Mouse (Mus musculus) kidney, postnatal 36 days (tissue): ENCODE measurements around the gene Hnf1a.

Source experiments
- DNase-seq, 2 experiments: peaks; one replicate each; pipeline ENCODE4 v3.0.0; 2021 to 2022; ENCODE audit warnings: mixed read lengths in 2 of 2

Gene Hnf1a

DNA sequence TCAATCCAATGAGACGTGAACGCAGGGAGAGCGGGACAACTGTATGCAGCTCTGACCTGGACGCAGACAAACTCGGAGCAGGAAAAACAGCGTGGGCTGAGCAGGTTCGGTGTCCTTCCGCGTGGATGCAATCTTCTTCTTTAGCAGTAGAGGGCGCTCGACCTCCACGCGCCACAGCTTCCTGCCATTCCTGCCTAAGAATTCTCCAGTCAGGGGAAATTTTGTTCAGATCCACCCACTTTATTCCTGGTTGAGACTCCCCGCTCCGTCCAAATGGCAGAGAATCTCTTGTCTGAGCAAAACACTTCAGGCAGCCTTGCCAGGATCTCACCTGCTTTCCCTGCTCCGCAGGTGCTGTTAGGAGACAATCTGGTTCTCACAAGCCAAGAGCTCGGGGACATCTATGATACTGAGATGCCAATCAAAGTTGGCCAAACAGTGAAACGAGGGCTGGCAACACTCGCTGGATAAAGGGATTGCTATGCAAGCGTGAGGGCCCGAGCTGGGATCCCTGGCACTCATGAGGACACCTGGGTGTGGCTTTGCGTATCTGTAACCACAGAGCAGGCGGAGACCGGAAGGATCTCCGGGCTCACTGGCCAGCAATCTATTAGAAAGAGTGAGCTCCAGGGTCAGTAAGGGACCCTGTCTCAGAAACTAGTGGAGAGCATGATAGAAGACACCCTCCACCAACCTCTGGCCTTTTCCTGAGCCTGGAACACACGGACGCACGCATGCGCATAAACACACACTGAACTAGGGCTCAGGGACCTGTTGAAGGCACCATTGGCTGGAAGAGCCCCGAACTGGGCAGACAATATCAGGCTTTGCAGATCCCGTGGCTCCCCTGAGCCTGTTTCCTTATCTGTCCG, 8.6 kb upstream of the Hnf1a start:
- DNase-seq: peak; percentile 61 to 79

DNA sequence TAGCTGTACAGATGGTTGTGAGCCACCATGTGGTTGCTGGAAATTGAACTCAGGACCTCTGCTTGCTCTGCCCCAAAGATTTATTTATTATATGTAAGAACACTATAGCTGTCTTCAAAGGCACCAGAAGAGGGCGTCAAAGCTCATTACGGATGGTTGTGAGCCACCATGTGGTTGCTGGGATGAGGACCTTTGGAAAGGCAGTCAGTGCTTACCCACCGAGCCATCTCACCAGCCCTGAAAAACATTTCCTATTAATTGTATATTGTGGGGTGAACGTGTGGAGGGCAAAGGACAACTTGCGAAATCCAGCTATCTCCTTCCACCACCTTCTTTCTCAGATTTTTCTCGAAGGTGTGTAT, 8.0 kb upstream of the Hnf1a start:
- peak; percentile 35 to 43 for DNase-seq

DNA sequence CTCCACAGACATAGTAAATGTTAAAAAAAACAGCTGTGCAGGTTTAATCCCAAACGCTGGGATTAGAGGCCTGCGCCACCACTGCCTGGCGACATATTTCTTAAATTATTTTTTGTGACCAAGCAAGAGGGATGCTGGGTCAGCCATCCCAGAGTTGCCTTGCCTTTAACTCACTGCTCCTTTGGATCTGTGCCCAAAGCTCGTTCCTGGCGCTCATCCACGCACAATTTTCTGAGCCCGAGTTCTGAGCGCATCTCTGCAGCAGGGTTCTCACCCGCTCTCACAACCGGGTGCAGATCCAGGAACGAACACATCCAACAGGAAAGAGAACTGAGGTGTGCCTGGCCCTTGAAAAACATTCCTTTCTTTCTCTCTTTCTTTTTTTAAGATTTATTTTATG, 7.6 kb upstream of the Hnf1a start:
- peak; percentile 32 to 66 for DNase-seq

DNA sequence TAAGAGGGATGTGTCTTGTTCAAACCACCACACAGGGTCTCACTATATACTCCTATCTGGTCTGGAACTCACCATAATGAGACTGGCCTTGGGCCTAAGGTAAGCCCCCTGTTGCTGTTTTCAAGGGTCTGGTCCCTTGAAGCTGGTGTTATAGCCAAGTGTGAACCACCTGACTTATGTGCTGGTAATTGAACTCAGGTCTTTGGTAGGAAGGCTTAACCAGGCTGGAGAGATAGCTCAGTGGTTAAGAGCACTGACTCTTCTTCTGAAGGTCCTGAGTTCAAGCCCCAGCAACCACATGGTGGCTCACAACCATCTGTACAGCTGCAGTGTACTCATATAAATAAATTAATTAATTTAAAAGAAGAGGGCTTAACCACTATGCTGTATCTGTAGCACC, 6.0 kb upstream of the Hnf1a start:
- no peak for DNase-seq

DNA sequence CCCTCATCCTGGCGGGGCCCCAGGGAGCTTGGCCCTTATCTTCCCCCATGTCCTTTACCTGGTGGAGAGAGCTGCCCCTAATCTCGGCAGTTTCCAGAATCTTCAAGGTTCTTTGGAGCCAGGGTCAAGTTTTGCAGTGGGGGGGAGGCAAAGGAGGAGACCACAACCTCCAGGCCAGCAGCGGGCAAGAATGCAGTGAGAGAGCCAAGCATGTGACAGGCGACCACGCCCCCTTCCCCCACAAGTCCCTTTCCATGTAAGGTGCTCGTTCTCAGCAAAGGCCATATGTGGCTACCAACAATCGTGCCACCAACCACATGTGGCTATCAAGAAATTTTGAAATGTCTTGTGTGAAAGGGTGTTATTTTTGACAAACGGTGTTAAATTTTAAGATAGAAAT, 2.2 kb upstream of the Hnf1a start:
- peak; percentile 58 to 76 for DNase-seq

DNA sequence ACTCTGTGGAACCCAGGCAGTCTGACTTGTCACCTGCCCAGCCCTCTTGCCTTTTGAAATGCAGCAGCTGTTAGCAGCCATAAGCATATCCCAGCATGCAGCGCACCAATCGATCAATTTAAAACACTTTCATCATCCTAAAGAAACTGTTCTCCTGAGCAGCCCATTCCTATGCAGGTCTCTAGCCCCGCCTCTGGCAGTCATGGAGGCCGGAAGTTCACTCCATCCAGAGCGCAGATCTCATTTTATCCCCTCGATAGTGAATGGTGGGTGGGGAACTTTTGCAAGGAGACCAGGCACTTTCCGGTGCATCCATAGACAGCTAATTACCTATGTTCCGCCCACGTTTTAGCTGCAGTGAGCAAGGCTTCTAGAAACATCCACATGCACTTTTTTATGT, 1.3 kb upstream of the Hnf1a start:
- no peak for DNase-seq

DNA sequence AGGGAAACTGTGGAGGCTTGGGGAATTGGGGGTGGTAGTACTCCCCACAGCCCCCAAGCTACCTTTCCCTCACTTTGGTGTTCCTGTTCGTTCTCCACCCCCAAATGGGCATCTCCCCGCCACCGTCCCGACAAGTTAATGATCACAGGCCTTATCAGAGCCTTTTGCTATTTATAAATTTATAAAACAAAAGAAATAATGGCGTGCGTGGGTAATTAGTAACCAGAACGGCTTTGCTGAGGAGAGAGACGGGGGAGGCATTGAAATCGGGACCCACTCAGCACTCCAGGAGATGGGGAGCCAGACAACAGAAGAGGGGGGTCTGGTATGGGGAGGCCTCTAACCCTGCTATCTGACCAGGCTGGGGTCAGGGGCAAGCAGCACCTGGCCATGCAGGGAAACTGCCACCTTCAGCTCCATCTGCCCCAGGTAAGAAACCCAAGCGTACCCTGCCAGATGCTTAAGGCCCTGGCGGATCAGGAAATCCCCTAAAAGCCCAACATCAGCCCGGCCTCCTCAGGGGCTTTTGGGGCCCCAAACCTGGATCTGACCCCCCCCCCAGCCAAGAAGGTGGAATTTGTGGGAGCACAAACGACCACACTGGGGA, 1.2 kb downstream of the Hnf1a start:
- DNase-seq: peak; percentile 30 to 33

DNA sequence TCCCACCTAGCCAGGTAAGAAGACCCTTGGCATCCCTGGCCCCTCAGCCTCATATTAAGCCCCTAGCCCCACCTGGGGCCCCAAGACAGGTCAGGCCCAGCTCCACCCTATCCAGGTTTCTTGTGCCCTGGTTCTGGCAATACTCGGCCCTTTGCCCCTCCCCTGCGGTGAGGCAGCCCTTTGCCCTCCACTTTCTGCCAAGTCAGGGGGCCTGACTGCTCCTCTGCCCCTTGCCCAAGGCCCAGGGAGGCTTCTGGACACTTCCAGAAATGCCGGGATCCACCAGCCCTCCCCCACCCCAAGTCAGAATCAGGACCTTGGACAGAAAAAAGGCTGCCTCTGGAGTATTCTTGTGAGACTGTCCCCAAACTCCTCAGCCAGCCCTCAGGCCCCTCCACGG, 1.8 kb downstream of the Hnf1a start:
- DNase-seq: peak; percentile 88 to 92

DNA sequence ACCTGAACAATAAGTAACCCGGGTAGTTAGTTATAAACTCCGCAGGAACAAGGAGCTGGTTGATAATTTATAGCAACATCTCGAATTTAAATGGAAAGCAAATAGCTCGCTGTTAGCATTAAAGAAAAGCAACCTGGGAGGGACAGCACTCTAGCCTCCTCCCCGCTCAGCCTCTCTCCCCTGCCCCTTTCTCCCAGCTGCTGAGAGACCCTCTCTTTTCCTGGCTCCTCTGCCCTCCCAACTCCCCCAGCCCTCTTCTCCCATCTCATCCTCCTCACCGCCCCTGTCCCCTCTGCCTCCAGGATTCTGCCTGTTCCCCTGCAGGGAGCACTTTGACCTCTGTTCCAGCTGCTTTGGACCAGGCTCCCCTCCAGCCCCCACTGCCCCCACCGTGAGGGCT, 2.2 kb downstream of the Hnf1a start:
- DNase-seq: peak in 1 of 2 experiments; percentile 76

DNA sequence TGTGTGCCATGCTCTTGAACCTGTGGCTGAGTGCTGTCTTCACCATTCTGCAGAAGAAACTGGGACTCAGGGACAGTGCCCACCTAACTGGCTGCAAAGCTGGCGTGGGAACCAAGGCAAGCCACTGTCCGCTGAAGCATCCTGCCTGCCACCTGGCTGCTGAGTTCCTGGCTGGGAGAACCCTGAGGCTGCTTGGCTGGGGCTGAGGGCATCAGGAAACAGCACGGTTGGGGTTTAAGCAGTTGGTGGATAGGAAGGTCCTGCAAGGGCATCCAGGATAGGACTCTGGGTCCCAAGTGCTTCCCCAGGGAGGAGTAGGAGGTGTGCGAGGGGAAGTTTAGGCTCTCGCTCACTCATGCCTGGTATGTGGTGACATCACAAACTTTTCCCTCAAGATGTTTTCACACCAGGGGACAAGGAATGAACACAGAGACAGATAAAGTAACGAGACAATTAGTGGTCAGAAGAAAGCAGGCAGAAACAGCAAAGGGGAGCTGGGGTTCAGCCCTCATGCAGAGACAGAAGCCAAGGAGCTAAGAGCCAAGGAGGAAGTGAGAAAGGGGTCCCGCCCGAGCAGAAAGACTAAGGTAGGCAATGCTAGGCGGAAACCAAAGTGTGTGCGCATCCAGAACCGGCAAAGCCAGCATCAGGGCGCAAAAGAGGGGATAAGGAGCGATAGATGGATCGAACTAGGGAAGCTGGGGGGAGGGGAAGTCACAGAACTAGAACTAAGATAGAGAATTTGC, 3.2 kb downstream of the Hnf1a start:
- DNase-seq: peak; percentile 38 to 54

DNA sequence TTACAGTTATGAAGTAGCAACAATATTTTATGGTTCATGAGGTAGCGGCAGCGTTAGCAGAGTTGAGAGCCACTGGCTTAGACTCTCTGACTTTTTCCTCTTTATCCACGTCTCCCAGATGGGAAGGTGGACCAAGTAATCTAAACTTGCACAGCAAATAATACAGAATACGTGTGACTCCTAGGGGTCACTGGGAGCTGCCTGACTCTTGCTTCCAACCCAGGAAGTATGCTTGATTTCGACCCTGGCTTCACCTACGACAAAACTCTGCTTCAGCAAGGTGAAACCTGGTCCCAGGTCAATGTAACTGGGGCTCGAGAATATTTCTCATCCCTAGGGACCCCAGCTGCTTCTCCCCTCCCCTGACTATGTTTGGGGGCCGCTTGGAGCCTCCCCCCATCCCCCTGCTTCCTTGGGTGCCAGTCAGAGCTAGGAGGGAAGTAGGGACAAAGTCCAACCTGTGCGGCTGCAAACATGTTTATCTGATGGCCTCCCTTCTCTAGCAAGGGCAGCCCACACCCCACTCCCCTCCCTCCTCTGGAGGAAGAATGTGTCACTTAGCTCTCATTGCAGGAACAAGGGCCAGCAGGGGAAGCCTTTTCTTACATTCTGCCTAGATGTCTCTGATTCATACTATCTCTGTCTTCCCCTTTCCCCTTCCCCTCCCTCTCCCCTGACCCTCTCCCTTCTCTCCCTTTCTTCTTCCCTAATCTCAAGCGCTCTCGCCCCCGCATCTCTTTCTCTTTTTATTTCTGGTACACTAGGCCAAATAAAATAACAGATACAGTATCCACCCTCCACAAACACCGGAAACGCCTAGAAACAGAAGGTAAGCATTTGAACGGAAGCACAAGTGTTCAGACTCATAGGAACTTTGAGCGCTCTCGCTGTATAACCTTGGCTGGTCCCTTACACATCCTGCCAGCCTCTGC, 5.7 kb downstream of the Hnf1a start:
- DNase-seq: peak; percentile 74 to 85

DNA sequence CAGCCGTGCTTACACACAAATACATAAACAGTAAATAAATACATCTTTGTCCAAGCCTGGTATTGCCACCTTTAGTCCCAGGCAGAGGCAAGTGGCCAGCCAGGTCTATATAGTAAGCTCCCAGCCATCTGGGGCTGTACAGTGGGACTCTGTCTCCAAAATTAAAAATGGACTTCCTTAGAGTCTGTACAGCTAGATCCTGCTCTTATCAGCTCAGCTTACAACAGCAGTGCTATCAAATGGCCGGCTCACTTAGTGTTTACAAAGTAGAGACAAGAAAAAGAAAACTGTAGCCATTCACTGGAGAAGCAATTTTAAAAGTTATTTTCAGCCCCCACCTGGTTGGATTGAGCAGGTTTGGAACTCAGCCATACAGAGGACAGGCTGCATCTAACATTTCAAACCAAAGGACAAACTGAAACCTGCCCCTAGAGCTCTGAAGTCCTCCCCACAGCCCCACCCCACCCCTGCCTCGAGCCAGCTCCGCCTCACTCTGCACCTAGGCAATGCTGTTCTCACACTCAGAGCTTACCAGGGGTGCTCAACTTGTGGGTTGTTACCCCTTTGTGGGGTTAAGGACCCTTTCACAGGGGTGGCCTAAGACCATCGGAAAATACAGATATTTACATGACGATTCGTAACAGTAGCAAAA, 6.5 kb downstream of the Hnf1a start:
- DNase-seq: peak; percentile 68 to 72

DNA sequence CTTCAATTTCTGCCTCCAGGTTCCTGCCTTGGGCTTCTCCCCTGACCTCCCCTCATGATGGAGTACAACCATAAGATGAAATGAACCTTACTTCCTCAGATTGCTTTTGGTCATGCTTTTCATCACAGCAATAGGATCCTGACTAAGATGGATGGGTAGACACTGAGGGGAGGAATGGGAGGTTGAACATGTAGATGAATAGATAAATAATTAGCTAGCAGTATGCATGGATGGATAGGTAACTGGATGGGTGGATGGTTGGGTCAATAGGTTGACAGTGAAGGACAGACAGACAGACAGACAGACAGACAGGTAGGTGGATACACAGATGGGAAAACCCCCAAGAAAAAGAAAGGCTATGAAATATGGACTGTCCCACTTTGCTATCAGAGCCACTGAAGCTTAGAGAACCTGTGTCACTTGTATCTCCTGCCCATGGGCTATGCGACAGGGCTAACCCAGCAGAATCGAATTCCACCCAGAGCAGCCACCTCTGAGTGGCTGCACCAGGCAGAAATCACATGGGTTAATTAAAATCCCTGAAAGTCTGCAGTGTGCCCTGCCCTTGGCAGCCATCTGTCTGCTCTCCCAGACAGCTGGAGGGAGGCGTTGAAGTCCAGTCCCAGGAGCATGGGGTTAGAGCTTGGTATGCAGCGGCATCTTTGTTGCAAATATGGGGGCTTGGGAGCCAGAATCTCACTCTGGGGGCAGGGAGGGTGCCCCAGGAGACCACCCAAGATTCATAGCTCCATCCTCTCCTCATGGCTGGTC, 9.1 kb downstream of the Hnf1a start:
- DNase-seq: peak in 1 of 2 experiments; percentile 62

DNA sequence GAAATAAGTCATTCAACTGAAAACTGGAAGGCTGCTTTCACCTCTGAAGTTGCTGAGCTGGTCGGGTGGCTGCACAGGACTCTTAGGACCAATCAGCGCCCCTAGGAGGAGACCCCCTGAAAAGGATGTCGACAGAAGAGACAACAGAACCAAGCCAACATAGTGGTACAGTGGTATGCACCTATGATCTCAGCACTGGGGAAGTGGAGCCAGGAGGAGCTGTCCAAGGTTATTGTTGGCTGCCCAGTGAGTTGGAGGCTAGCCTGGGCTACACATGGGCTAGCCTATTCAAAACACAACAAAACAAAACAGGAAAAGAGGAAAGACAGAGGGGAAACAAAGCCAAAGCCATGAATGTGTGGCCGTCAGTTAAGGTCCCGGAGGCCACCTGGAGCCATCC, 12.8 kb downstream of the Hnf1a start:
- no peak for DNase-seq

DNA sequence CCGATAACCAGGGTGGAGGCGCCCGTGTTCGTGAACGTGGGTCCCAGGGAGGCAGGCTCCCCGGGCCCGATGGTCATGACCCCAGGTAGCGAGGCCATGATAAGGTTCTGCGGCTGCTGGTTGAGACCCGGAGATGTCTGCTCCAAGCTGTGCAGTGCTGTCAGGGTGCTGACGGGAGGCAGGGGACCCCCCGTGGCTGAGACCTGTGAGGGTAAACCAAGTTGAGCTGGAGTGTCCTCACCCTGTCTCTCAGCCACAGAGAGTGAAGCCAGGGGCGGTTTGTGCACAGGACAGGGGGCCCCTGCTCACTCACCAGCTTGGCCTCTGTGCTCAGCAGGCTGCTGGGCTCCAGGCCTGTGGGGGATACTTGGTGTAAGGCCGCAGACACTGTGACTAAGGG, 17.6 kb downstream of the Hnf1a start:
- DNase-seq: no peak

DNA sequence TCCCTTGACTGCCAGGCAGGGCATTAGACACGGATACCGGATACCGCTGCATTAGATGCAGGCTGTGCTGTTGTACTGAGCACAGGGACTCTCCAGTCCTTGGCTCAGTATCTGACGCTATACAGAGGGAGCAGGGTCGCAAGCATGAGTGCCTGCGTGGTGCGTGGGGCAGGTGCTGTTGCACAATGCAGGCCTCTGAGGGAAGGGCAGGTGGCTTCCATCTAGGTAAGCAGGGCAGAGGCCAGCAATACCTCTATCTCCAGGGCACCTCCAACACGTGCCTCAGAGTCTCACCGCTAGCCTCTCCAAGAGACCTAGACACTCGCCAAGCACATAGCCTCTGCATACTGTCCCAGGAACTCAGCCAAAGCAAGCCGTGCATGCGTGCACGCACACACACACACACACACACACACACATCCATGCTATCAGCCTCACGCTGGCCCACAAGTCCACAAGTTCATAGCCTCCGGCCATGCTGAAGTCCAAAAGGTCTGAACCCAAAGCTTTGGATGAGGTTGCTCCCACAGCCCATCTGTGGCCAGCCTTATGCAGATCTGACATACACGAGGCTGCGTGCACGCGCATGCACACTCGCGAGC, 19.5 kb downstream of the Hnf1a start:
- DNase-seq: no peak

DNA sequence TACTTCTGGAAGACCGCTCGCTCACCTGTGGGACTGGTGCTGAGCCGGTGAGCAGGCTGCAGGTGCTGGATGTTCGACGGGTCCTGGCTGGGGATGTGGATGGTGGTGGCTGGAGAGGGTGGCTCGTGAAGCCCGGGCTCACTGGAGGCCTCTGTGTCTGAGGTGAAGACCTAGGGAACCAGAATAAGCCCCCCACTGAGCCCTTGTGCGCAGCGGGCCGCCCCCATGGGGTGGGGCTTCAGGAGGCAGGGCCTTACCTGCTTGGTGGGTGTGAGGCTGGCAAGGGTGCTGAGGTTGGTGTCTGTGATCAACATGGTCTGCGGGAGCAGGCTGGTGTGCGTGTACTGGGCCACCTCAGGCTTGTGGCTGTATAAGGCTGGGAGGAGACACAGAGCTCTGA, 20.2 kb downstream of the Hnf1a start:
- no peak for DNase-seq

DNA sequence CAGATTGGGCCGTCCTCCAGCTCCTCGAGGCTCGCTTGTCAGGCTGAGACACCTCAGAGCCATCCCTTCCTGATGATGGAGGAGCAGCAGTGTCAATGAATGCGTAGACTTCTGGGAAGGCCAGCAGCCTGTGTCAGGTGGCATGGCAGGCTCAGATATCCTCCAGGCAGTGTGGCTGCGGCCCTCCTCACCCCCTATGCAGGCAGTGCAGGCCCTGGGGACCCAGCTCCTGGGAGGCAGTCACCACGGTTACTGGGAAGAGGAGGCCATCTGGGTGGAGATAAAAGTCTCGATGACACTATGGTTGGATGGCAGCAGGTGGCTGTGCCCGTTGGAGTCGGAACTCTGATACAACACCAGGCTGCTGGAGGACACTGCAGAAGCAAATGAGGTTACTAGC, 21.1 kb downstream of the Hnf1a start:
- DNase-seq: no peak

DNA sequence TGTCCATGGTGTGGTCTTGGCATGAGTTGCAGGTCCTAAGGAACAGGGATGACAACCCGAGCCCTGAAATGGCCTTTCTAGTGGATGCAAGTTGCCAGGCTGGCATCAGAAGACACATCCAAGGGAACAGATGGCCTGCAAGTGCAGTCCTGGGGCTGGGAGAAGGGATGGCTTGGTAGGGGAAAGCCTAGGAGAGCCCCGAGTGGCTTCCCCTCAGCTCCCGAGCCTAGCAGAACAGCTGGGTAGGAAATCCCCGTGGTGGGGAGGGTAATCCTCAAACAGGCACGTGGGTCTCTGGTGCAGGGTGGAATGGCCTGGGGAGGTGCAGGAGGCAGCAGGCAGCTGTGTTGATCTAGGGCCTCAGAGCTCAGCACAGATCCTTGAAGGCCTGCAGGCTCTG, 21.6 kb downstream of the Hnf1a start:
- DNase-seq: no peak

DNA sequence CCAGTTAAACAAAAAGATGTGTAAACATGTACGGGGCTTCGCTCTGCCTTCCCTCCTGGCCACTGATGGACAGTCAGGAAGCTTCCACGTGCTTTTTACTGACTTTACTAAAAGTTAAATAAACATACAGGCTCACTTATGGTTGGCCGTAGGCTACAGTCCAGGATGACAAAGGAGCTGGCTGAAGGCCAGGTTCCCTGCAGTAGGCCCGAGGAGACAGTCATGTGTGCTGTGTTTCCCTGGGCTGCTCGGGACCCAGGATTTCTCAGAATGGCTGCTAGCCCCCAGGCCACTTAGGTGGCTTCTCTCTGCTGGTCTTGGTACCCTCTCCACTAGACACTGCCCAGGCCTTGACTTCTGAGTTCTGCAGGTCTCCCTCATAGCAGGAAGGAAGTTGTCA, 22.0 kb downstream of the Hnf1a start:
- DNase-seq: peak; percentile 60 to 75

DNA sequence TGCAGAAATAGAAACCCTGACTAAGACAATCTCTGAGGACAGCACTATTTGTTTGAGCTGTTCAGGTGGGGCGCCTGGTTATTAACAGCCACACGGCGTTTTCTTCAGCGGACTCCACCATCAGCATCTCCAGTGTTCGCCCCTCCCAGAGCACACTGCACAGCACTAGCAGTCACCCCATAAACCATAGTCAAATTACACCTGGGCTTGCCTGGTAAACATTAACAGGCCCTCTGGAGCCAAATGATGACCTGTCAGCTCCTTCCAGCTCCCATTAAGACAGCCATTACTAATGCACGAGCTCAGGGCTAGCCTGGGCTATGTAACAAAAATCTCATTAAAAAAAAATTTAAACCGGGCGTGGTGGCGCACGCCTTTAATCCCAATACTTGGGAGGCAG, 25.8 kb downstream of the Hnf1a start:
- DNase-seq: peak; percentile 69 to 71
